Mouse (Mus musculus) kidney, adult 2 months (tissue): ENCODE data around the gene Drosha. TPM values are rescaled to one million over a fixed set of nuclear protein-coding genes. Genes with fewer than 3 reads are reported as not detected.

Experiments
- DNase-seq: peaks from one replicate; pipeline ENCODE4 v3.0.0; 2021
- H3K27ac ChIP-seq: fragments of 200-500 bp; 2 replicates; pipeline ENCODE4 v1.5.1; 2012; ENCODE audit warnings: low read depth, low read length, control low read depth, inconsistent platforms; ENCODE audit not compliant: insufficient read depth
- H3K27me3 ChIP-seq: fragments of 200-500 bp; replicated peaks from 2 replicates; pipeline ENCODE4 v1.6.1; 2012; ENCODE audit warnings: mild to moderate bottlenecking, moderate library complexity, low read length, inconsistent platforms; ENCODE audit not compliant: control insufficient read depth, insufficient read depth
- H3K36me3 ChIP-seq: fragments of 200-500 bp; 2 replicates; pipeline ENCODE4 v1.6.1; 2012; ENCODE audit warnings: mild to moderate bottlenecking, moderate library complexity, low read length, inconsistent platforms; ENCODE audit not compliant: control insufficient read depth, insufficient read depth
- H3K4me1 ChIP-seq: fragments of 200-500 bp; 2 replicates; pipeline ENCODE4 v1.6.1; 2011; ENCODE audit warnings: low read length; ENCODE audit not compliant: control insufficient read depth, insufficient read depth
- H3K4me3 ChIP-seq: fragments of 200-500 bp; 2 replicates; pipeline ENCODE4 v1.5.1; 2011; ENCODE audit warnings: mild to moderate bottlenecking, low read depth, low read length, control low read depth; ENCODE audit not compliant: insufficient read depth
- CTCF ChIP-seq: fragments of 200-500 bp; conservative IDR thresholded peaks from 2 replicates; pipeline ENCODE4 v1.5.1; 2011; ENCODE audit warnings: low read depth, mild to moderate bottlenecking, control low read depth, low read length, moderate library complexity, mixed read lengths; ENCODE audit not compliant: insufficient read depth, insufficient read length
- POLR2A ChIP-seq: fragments of 200-500 bp; IDR thresholded peaks from one replicate; pipeline ENCODE4 v1.6.1; 2011; ENCODE audit warnings: low read depth, low read length, control low read depth
- WGBS: fragments of 180-500 bp; shearing (Covaris S2); methylation state at CpG from one replicate; pipeline ENCODE4 v1.1.7; 2018; 5-methylcytosine and 5-hydroxymethylcytosine counted together
- polyA plus RNA-seq: library from polyadenylated mRNA; depleted of rRNA; stranded (reverse); fragments of >200 nt; gene quantifications from 2 replicates; pipeline ENCODE4 v1.2.3, GENCODE M21; 2012

Drosha gene
- polyA plus RNA-seq, 1 experiment, result 20.3 TPM

DNA sequence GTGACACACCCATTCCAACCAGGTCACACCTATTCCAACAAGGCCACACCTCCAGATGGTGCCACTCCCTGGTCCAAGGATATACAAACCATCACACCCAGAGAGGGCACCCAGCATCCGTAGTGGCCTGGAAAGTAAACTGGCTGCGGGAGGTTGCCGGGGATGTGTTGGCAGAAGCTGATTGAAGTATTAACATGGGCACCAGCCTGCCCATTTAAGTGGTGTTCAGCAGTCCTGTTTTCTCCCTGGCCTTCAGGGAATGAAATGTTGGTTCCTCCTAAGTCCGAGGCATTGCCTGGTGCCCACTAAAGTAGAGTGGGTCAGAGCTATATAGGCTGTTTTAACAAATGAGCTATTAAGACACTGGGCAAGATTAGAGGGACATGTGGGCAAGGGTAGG lies 8.0 kb downstream of the Drosha start:
- Histone ChIP-seq H3K4me3 (no peak overlapping the region), H3K27ac (no peak overlapping the region), H3K36me3 (no peaks in the 10 kb centered on the region), H3K4me1 (no peaks in the 10 kb centered on the region), H3K27me3 (no peaks in the 10 kb centered on the region)
- no peak for TF ChIP-seq POLR2A
- no peak for TF ChIP-seq CTCF
- DNase-seq, result no peak
- WGBS, result 94% methylated on average over 4 of the region's 4 CpGs

DNA sequence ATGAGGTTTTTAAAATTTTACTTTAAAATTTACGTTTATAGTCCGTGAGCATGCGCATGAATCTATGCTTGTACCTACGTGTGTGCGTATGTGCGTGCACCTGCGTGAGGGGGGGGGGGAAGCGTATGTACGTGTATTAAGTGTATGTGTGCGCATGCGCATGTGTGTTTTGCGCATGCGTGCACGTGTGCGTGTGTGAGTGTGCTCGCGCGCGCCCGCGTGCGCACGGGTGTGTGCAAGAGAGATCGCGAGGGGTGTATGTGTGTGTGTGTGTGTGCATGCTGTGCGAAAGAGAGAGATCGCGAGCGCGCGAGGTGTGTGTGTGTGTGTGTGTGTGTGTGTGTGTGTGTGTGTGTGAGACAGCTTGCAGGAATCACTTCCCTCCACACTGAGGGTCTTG lies 8.8 kb downstream of the Drosha start:
- H3K27me3 ChIP-seq, result no peaks in the 10 kb centered on the region
- DNase-seq, result no peak
- H3K4me1 ChIP-seq, result no peaks in the 10 kb centered on the region
- H3K36me3 ChIP-seq, result no peaks in the 10 kb centered on the region; the same call in 1 of the 2 replicates
- no peak for TF ChIP-seq POLR2A
- no peak for TF ChIP-seq CTCF
- H3K27ac ChIP-seq, result no peak overlapping the region
- 98% methylated on average over 31 of the region's 31 CpGs for WGBS
- no peak overlapping the region for H3K4me3 ChIP-seq

DNA sequence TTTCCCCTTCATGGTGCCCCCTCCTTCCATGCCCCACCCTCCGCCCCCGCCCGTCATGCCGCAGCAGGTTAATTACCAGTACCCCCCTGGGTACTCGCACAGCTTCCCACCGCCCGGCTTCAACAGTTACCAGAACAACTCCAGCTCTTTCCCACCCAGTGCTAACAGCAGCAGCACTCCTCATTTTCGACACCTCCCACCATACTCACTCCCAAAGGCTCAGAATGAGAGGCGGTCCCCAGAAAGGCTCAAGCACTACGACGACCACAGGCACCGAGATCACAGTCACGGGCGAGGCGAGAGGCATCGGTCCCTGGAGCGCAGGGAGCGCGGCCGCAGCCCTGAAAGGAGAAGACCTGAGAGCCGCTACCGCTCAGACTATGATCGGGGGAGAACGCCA lies 9.6 kb downstream of the Drosha start:
- H3K4me1 ChIP-seq, result no peaks in the 10 kb centered on the region
- TF ChIP-seq CTCF, result no peak
- no peak for TF ChIP-seq POLR2A
- H3K36me3 ChIP-seq, result no peaks in the 10 kb centered on the region; the same call in 1 of the 2 replicates
- no peak overlapping the region for H3K27ac ChIP-seq
- H3K4me3 ChIP-seq, result no peak overlapping the region
- no peak for DNase-seq
- WGBS, result 97% methylated on average over 24 of the region's 24 CpGs
- H3K27me3 ChIP-seq, result no peaks in the 10 kb centered on the region

DNA sequence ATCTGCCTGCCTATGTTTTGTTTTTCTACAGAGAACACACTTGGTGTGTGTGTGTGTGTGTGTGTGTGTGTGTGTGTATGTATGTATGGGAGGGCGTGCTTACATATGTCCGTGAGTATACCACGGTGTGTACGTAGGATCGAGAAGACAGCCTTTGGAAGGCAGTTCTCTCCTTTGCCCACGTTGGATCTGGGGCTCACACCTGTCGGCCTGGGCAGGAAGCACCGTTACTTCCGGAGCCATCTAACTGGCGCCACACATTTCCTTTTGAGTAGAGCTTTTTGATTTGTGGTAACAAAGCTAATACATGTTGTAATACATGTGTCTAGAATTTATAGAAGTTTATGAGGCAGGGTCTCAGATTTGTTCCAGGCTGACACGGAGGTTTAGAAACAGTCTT lies 16.1 kb downstream of the Drosha start:
- Histone ChIP-seq H3K4me3 (no peak overlapping the region), H3K27me3 (no peaks in the 10 kb centered on the region), H3K36me3 (no peaks in the 10 kb centered on the region; the same call in none of the 2 replicates), H3K27ac (no peak overlapping the region), H3K4me1 (no peaks in the 10 kb centered on the region)
- DNase-seq, result no peak
- WGBS, result 89% methylated on average over 11 of the region's 11 CpGs
- TF ChIP-seq CTCF, result no peak
- no peak for TF ChIP-seq POLR2A

DNA sequence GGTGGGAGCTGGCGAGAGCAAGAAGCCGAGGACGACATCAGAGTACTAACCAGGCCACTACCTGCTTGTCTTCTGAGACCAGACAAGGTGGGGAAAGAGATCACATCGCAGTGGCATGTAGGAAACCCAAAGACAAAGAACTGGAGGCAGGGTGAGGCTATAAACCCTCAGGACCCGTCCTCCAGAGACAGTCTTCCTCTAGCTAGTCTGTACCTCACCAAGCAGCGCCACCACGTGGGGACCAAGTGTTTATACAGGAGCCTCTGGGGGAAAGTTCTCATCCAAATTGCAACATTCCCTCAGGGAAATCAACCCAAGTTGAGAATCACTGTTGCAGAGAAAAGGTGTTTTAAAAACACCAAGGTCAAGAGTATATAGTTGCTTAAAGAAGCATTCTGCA lies 18.2 kb downstream of the Drosha start:
- Histone ChIP-seq H3K36me3 (no peaks in the 10 kb centered on the region; the same call in none of the 2 replicates), H3K4me3 (no peak overlapping the region), H3K27ac (no peak overlapping the region), H3K27me3 (no peaks in the 10 kb centered on the region), H3K4me1 (no peaks in the 10 kb centered on the region)
- 78% methylated on average over 7 of the region's 7 CpGs for WGBS
- no peak for DNase-seq
- TF ChIP-seq CTCF (0 out of 2 replicates have a peak, but pooled peaks have one; percentile 7), POLR2A (no peak)

DNA sequence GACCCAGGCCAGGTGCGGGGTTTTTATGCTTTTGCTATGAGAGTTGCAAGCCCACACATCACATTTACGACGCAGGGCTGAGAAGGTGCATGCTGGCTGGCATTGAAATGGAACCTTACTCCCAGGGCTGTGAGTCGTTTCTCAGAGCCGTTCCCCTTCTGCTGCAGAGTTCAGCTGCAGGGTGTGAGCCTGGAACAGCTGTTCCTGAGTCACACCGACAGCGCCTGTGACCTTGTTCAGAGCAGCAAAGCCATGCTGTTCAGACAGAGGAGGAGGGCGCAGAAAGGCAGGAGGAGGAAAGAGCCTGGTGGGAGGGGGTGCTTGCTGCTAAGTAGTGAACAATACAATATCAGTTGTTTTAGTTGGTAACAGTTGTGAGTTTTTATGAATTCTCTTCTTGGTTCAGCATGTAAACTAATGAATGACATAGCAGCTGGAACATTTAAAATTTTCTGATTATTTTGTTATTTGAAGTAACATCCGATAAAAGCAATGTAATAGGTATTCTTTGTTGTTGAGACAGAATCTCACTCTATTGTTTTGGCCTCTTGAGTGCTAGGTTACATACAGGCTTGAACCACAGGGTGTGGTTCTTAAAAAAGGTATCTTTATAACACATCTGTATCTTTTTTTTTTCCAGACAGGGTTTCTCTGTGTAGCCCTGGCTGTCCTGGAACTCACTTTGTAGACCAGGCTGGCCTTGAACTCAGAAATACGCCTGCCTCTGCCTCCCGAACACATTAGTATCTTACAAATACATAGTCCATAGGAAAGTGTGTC lies 23.8 kb downstream of the Drosha start:
- H3K27ac ChIP-seq, result no peak overlapping the region
- H3K4me1 ChIP-seq, result no peaks in the 10 kb centered on the region
- no peak for DNase-seq
- WGBS, result 74% methylated on average over 11 of the region's 11 CpGs
- H3K36me3 ChIP-seq, result no peaks in the 10 kb centered on the region
- H3K27me3 ChIP-seq, result no peaks in the 10 kb centered on the region
- TF ChIP-seq POLR2A, result no peak
- no peak for TF ChIP-seq CTCF
- no peak overlapping the region for H3K4me3 ChIP-seq

DNA sequence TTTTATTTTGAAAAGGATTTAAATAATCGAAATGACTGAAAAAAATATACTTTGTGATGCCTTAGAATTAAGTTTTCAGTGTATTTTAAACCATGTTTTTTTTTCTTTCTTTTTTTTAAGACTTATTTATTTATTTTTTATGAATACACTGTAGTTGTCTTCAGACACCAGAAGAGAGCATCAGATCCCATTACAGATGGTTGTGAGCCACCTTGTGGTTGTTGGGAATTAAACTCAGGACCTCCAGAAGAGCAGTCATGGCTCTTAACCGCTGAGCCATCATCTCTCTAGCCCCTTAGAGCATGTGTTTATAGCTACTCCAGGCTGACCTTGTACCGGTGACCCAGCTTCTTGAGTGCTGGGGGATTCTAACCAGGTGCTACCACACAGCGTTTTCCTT lies 24.8 kb downstream of the Drosha start:
- H3K27me3 ChIP-seq, result no peaks in the 10 kb centered on the region
- no peaks in the 10 kb centered on the region for H3K36me3 ChIP-seq
- no peak overlapping the region for H3K27ac ChIP-seq
- no peak for DNase-seq
- no peak overlapping the region for H3K4me3 ChIP-seq
- H3K4me1 ChIP-seq, result no peaks in the 10 kb centered on the region
- TF ChIP-seq POLR2A (no peak), CTCF (no peak)
- 68% methylated on average over 4 of the region's 4 CpGs for WGBS

DNA sequence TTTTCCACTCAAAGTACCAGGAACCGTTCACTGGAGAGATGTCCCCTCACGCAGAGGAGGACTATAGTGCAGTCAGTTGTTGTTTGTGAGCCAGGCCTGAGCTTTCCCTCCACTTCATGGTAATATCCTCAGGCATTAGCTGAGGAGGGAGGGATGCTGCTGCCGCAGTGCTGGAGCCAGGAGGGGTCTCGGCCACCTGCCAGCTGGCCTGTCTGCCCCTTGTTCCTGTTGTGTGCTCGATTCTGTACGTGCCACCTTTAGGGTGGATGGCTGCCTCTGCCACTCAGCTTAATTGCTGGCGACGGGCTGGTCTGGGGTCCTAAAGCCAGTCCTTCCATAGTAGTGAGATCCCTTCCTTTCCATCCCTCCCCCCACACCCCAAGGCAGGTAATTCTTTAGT lies 28.9 kb downstream of the Drosha start:
- H3K36me3 ChIP-seq, result no peaks in the 10 kb centered on the region
- 91% methylated on average over 8 of the region's 8 CpGs for WGBS
- H3K27ac ChIP-seq, result no peak overlapping the region
- TF ChIP-seq CTCF, result no peak
- TF ChIP-seq POLR2A, result no peak
- no peaks in the 10 kb centered on the region for H3K27me3 ChIP-seq
- no peaks in the 10 kb centered on the region for H3K4me1 ChIP-seq
- H3K4me3 ChIP-seq, result no peak overlapping the region
- no peak for DNase-seq
